Mouse (Mus musculus) hindbrain, embryonic 12.5 days (tissue): ENCODE data around the gene Gstm1. TPM values are rescaled to one million over a fixed set of nuclear protein-coding genes. Genes with fewer than 3 reads are reported as not detected.

ENCODE experiments used
- ATAC-seq: fragments of 200-750 bp; cut with Nextera tagmentation; 2 replicates; pipeline ENCODE4 v1.8.0; 2017; ENCODE audit warnings: moderate TSS enrichment; ENCODE audit not compliant: low FRiP score
- H3K27ac ChIP-seq: fragments of 300-500 bp; sonication (generic); 2 replicates; pipeline ENCODE4 v1.5.1; 2016; ENCODE audit warnings: mild to moderate bottlenecking
- H3K27me3 ChIP-seq: fragments of 300-500 bp; sonication (generic); 2 replicates; pipeline ENCODE4 v1.6.1; 2016; ENCODE audit warnings: mild to moderate bottlenecking
- H3K36me3 ChIP-seq: fragments of 300-500 bp; sonication (generic); 2 replicates; pipeline ENCODE4 v1.6.1; 2016; ENCODE audit warnings: mild to moderate bottlenecking
- H3K4me1 ChIP-seq: fragments of 300-500 bp; sonication (generic); 2 replicates; pipeline ENCODE4 v1.6.1; 2016
- H3K4me2 ChIP-seq: fragments of 300-500 bp; sonication (generic); replicated peaks from 2 replicates; pipeline ENCODE4 v1.6.1; 2016; ENCODE audit warnings: mild to moderate bottlenecking
- H3K4me3 ChIP-seq: fragments of 300-500 bp; sonication (generic); 2 replicates; pipeline ENCODE4 v1.5.1; 2016; ENCODE audit warnings: mild to moderate bottlenecking
- H3K9ac ChIP-seq: fragments of 300-500 bp; sonication (generic); 2 replicates; pipeline ENCODE4 v1.6.1; 2016; ENCODE audit warnings: mild to moderate bottlenecking, moderate library complexity
- H3K9me3 ChIP-seq: fragments of 300-500 bp; sonication (generic); replicated peaks from 2 replicates; pipeline ENCODE4 v1.6.1; 2016; ENCODE audit warnings: mild to moderate bottlenecking
- WGBS: fragments of 180-500 bp; shearing (Covaris S2); methylation state at CpG from one replicate; pipeline ENCODE4 v1.1.7; 2016; 5-methylcytosine and 5-hydroxymethylcytosine counted together
- polyA plus RNA-seq: library from polyadenylated mRNA; unstranded; fragments of >200 nt; fragmentation: Nextera tagmentation; extraction: Ambion mirVana; gene quantifications from 2 replicates; pipeline ENCODE4 v1.2.1, GENCODE M21; 2016

Gene Gstm1
- 24.1 and 26.8 TPM in 2 replicates for polyA plus RNA-seq

DNA sequence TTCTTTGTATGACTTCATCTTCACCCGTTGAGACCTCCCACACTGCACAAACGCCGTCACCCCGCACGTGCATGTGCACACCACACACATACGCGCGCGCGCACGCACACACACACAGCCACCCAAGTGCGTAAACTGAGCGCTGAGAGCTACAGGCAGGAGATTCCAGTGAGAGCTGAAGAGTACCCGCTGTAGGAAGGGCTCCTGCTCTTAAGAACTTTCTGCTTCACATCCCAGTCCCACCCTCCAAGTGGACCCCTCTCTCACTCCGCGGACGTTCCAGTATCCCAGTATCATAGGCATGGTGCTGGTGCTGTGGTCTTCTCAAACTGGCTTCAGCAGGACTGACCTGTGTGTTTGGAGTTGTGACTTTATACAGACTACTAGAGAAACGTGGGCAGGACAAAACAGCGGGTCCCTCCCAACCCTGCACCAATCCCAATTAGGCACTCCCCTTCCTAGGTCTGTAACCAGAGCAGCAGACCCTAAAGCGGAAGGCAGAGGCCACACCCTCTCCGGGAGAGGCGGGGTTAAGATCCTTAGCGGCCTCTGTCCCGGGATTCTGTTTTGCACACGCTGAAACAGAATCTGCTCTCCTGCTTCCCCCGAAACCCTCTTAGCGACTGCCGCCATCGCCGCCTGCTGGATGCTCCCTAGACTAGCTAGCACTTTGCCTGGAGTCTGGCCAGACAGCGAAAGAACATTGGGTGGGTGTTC, at the start of gene Gstm1:
Gene Gstm1, minus strand, starts transcription at position 501 of the 717 bp plus-strand sequence.
- ATAC-seq: peak; percentile 96
- Histone ChIP-seq H3K36me3 (no peaks in the 10 kb centered on the region), H3K9me3 (no peaks in the 10 kb centered on the region), H3K9ac (peak within 1 kb of the TSS; percentile 51; the same call in 1 of the 2 replicates), H3K27ac (peak within 1 kb of the TSS; percentile 70), H3K4me2 (peak within 1 kb of the TSS; percentile 87), H3K4me3 (peak within 1 kb of the TSS; percentile 46), H3K4me1 (peaks cover 14% of the 10 kb centered on the region), H3K27me3 (no peaks in the 10 kb centered on the region; the same call in 1 of the 2 replicates)
- WGBS: under 1% methylated on average over 31 of the region's 31 CpGs

DNA sequence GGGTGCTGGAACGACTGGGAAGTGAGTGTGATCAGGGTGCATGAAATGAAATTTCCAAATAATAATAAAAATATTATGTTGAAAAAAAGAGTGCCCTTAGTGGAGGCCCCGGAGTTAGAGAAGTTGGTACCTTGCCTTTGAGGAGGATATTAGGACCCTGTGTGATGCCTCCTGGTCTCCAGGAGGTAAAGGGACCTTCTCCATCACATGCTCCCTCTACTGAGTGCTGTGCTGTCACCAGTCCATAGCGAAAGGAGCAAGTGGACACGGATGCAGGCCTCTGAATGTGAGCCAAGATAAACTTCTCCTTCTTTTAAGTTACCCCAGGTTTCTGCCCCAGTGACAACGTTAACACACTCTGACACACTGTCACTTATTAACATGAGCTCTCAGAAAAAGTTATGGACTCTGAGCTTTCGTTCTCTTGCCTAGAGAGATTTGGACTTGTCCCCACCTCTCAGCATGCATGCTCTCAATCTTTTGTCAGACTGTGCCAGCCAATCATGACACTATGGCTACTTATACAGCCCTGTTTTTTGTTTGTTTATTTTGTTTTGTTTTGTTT, 49.7 kb upstream of the Gstm1 start:
- no peaks in the 10 kb centered on the region for H3K9me3 ChIP-seq
- H3K36me3 ChIP-seq: no peaks in the 10 kb centered on the region
- H3K4me2 ChIP-seq: no peak overlapping the region
- H3K27ac ChIP-seq: no peak overlapping the region
- H3K4me3 ChIP-seq: no peak overlapping the region
- WGBS: 69% methylated on average over 6 of the region's 6 CpGs
- H3K27me3 ChIP-seq: no peaks in the 10 kb centered on the region
- ATAC-seq: no peak
- H3K9ac ChIP-seq: no peak overlapping the region
- no peaks in the 10 kb centered on the region for H3K4me1 ChIP-seq

DNA sequence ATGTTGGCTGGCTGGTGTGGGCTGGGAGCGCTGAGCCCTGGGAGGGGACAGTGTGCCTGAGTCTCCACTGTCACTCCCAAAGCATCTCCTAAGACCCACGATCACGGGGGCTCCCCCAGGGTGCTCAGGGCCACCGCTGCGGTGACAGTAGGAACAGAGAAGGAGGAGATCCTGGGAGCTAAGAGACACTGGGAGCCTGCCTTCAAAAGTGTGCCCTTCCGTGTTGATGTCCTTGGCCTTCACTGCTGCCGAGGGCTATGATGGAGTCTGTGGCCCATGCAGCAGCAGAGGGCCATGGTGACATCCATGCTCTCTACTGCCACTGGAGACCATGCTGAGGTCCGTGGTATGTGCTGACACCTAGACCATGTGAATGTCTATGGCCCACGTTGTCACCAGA, 47.8 kb upstream of the Gstm1 start:
- 78% methylated on average over 9 of the region's 9 CpGs for WGBS
- H3K9me3 ChIP-seq: no peaks in the 10 kb centered on the region
- H3K4me3 ChIP-seq: no peak overlapping the region
- H3K4me2 ChIP-seq: no peak overlapping the region
- no peaks in the 10 kb centered on the region for H3K4me1 ChIP-seq
- no peak overlapping the region for H3K9ac ChIP-seq
- H3K27me3 ChIP-seq: no peaks in the 10 kb centered on the region
- no peaks in the 10 kb centered on the region for H3K36me3 ChIP-seq
- H3K27ac ChIP-seq: no peak overlapping the region
- ATAC-seq: no peak

DNA sequence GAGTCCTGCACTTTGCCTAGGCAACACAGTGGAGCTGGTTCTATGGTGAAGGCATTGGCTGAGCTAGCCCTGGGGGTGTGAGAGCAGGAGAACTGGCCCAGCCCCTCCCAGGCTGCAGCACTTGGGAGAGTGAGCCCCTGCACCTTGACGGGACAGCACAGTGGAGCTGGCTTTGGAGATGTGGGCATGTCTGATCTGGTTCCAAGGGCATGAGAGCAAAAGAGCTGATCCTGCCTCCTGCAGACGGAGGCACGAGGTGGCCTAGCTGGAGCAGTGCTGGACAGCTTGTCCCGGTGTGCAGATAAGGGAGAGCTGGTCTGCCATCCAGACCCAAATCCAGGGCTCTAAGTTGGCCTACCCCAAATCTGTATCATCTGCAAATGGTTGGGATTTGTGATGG, 46.9 kb upstream of the Gstm1 start:
- Histone ChIP-seq H3K27me3 (no peaks in the 10 kb centered on the region), H3K4me3 (no peak overlapping the region), H3K9me3 (no peaks in the 10 kb centered on the region), H3K4me1 (no peaks in the 10 kb centered on the region), H3K9ac (no peak overlapping the region), H3K4me2 (no peak overlapping the region), H3K27ac (no peak overlapping the region), H3K36me3 (no peaks in the 10 kb centered on the region)
- 82% methylated on average over 4 of the region's 4 CpGs for WGBS
- no peak for ATAC-seq

DNA sequence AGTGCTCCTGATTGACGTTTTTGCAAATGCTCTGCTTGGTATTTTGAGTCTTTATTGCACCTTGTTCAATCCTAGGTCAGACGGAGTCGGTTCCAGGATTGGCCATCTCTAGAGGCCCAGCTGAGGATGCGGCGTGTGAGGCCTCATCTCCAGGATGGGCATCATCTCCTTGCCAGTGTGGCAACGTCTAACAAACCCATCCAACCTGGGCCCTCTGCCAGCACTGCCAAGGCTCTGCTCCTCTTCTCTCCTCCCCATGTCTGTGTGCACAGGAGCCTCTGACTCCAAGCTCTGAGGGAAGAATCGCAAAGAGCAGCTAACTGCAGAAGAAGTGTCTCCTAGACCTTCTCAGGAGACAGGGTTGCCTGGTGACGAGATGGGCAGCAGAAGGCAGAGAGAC, 44.9 kb upstream of the Gstm1 start:
- 86% methylated on average over 8 of the region's 8 CpGs for WGBS
- H3K4me1 ChIP-seq: no peaks in the 10 kb centered on the region
- no peak for ATAC-seq
- H3K36me3 ChIP-seq: no peaks in the 10 kb centered on the region
- no peaks in the 10 kb centered on the region for H3K9me3 ChIP-seq
- H3K27ac ChIP-seq: no peak overlapping the region
- H3K27me3 ChIP-seq: no peaks in the 10 kb centered on the region
- no peak overlapping the region for H3K4me2 ChIP-seq
- H3K4me3 ChIP-seq: no peak overlapping the region
- H3K9ac ChIP-seq: no peak overlapping the region

DNA sequence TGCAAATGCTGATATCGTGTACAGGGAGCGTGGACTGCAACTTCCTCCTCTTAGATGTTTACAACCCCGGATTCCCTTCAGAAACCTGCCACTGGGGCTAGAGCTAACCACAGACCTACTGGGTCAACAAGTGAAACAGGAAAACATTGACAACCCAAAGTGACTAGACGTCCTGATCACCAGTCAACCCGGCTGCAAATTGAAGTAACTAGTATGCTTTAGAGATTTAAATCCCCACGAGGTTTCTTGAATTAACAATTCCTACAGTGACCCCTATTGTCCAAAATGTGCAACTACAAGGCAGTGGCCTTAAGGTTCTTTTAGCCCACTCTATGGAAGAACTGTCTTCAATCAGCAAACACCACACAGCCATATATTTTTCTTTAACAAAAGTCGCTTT, 43.6 kb upstream of the Gstm1 start:
- H3K27ac ChIP-seq: no peak overlapping the region
- no peak for ATAC-seq
- no peaks in the 10 kb centered on the region for H3K9me3 ChIP-seq
- H3K27me3 ChIP-seq: no peaks in the 10 kb centered on the region
- H3K4me2 ChIP-seq: no peak overlapping the region
- no peaks in the 10 kb centered on the region for H3K36me3 ChIP-seq
- H3K4me3 ChIP-seq: no peak overlapping the region
- WGBS: 26% methylated on average over 7 of the region's 7 CpGs
- no peaks in the 10 kb centered on the region for H3K4me1 ChIP-seq
- no peak overlapping the region for H3K9ac ChIP-seq

DNA sequence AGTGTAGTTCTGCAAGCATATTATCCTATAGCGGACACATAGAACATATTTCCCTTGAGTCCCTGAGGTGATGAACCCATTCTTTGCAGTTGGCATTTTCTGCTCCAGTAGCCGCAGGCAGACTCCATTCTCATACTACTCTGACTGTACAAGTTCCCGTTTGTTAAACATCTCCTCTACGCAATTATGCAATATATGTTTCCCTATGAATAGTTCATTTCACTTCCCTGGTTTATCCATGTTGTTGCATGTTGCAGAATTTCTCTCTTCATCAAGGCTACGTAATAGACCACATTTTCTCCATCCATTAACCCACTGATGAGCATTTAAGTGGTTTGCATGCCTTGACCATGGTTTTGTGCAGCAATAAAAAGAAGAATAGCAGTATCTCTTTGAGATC, 32.7 kb upstream of the Gstm1 start:
- Histone ChIP-seq H3K36me3 (no peaks in the 10 kb centered on the region), H3K27me3 (no peaks in the 10 kb centered on the region), H3K27ac (no peak overlapping the region), H3K4me1 (no peaks in the 10 kb centered on the region), H3K4me2 (no peak overlapping the region), H3K4me3 (no peak overlapping the region), H3K9me3 (no peaks in the 10 kb centered on the region), H3K9ac (no peak overlapping the region)
- ATAC-seq: no peak
- WGBS: 93% methylated on average over 5 of the region's 5 CpGs

DNA sequence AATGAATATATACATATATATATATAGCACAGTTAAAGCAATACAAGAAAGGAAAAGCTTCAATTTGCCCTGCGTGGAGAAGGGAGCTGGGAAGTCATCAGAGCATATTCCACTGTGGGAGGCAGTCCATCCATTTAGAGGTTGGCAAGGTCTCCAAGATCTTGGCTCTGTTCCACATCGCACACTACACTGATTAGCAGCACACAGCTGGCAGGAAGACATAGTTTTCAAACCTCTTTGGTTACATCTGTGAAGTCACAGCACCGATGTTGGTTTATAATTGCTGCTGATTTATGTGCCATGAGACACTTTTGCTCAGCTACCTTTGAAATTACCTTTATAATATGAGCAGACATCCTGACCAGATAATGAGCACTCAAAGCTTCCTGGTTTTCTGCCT, 30.5 kb upstream of the Gstm1 start:
- no peak overlapping the region for H3K4me2 ChIP-seq
- WGBS: 87% methylated on average over 3 of the region's 3 CpGs
- no peak overlapping the region for H3K27ac ChIP-seq

DNA sequence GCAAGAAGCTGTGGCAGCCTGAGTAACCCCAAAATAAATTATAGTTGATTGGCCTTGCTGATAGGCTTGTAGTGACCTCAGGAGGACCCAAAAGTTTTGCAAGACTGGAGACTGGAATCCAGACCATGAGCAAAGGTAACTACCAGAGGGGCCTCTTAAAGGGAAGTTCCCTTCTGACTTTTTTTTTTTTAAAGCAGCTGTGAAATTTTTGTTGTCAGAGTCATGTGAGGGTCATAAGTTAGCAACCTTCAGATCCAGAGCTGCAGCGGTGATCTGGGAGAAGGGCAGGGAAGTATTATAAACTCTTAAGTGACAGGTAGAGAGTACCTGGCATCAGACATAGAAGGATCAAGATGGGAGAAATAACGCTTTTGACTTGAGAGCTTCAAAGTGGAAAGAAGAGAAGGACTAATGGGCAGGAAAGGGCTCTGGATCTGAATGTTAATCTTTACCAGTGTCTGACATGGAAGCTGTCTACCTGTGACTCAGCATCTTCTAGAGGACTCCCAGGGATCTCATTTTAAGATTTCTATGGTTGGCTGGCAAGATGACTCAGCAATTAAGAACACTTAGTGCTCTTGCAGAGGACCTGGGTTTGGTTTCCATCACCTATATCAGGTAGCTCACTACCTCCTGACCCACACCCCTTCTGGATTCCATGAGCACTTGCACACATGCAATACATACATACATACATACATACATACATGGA, 29.3 kb upstream of the Gstm1 start:
- 91% methylated on average over 2 of the region's 2 CpGs for WGBS
- no peak for ATAC-seq
- no peak overlapping the region for H3K4me2 ChIP-seq
- H3K9me3 ChIP-seq: no peaks in the 10 kb centered on the region
- H3K9ac ChIP-seq: no peak overlapping the region
- no peak overlapping the region for H3K27ac ChIP-seq
- H3K4me3 ChIP-seq: no peak overlapping the region
- no peaks in the 10 kb centered on the region for H3K36me3 ChIP-seq
- H3K27me3 ChIP-seq: no peaks in the 10 kb centered on the region
- peaks cover 6% of the 10 kb centered on the region for H3K4me1 ChIP-seq

More for the DNA sequence above, 30.5 kb upstream of the Gstm1 start:
- Histone ChIP-seq H3K27me3 (no peaks in the 10 kb centered on the region), H3K36me3 (no peaks in the 10 kb centered on the region), H3K9me3 (no peaks in the 10 kb centered on the region), H3K9ac (no peak overlapping the region), H3K4me3 (no peak overlapping the region), H3K4me1 (peaks cover 6% of the 10 kb centered on the region)
- ATAC-seq: no peak

DNA sequence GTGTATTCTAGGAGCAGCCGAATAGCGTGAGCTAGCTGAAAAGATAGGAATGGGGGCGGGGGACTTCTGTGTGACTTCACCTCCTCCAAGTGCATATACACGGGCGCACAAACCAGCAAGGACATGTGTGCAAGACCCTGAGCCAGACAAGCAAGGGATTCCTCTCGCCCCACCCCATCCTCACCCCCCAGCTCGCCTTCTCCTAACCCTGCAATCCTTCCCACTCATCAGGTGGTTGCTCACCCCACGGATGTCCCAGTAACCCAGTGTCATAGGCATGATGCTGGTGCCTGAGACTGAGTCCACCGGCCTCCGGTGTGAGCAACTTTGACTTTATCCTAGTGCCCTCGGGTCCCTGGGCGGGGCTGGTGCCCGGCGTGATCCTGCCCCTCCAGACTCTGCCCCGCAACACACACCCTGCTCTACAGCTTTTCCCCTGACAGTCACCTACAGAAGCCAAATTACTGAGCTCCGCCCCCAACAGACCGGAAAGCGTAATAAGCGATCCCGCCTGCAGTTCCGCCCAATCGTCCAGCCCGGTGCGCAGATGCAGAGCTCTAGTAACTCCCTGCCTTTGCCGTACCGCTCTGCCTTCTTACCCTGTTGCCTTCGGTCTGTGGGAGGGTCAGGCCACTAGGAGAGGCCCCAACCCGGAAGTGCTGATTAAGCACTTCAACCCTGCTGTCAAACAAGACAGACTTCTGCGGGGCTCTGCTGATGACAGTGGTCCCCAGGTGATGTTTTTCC, 26.8 kb upstream of the Gstm1 start, which contains the start of gene Gstm4:
Gene Gstm4, minus strand, starts transcription at position 501 of the 747 bp plus-strand sequence.
- H3K27ac ChIP-seq: peak within 1 kb of the TSS; percentile 44; the same call in 1 of the 2 replicates
- H3K27me3 ChIP-seq: no peaks in the 10 kb centered on the region
- H3K4me3 ChIP-seq: peak within 1 kb of the TSS; percentile 54
- peak within 1 kb of the TSS; percentile 81 for H3K4me2 ChIP-seq
- no peaks in the 10 kb centered on the region for H3K9me3 ChIP-seq
- H3K9ac ChIP-seq: peak within 1 kb of the TSS; percentile 65
- peaks cover 6% of the 10 kb centered on the region for H3K4me1 ChIP-seq
- peak; percentile 93 for ATAC-seq
- whole genome bisulfite sequencing: 4% methylated on average over 29 of the region's 29 CpGs
- no peaks in the 10 kb centered on the region for H3K36me3 ChIP-seq

DNA sequence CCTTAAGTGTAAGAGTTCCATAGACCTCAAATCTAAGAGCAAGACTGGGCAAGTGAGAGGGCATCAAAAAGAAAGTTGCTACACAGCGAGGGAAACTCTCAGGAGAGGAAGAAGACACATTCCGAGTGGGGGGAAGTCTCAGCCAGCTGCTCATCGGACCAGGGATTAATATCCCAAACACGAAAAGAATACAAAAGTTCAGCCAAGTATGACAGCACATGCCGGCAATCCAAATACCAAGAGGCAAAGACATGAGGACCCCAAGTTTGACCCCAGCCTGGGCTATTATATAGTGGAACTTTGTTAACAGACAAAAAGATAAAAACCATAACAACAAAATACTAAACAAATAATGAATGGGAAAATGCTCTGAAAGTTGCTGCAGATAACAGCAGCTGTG, 15.4 kb upstream of the Gstm1 start:
- no peak overlapping the region for H3K4me2 ChIP-seq
- H3K4me3 ChIP-seq: no peak overlapping the region
- H3K36me3 ChIP-seq: no peaks in the 10 kb centered on the region
- H3K9ac ChIP-seq: no peak overlapping the region
- H3K27ac ChIP-seq: no peak overlapping the region
- ATAC-seq: no peak
- no peaks in the 10 kb centered on the region for H3K27me3 ChIP-seq
- H3K4me1 ChIP-seq: no peaks in the 10 kb centered on the region
- no peaks in the 10 kb centered on the region for H3K9me3 ChIP-seq
- WGBS: 68% methylated on average over 5 of the region's 5 CpGs

DNA sequence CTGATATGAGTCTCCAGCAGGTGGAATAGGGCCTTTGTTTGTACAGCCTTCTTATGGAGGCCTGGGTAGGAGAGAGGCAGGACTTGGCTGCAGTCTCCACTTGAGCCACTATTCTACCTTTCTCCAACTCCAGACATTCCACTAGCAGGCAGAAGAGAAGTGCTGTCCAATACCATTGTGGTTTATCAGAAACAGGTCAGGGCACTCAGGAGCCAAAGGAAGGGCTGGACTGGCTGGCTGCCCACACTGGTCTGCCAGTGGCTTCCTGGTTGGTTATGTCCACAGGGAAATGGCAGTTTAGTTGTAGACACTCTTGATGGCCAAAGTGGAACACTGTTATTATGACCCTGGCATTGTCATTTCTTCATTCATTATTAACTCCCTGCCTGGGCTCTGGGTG, 14.3 kb upstream of the Gstm1 start:
- H3K9ac ChIP-seq: no peak overlapping the region
- H3K4me1 ChIP-seq: no peaks in the 10 kb centered on the region
- no peak overlapping the region for H3K27ac ChIP-seq
- H3K9me3 ChIP-seq: no peaks in the 10 kb centered on the region
- ATAC-seq: no peak
- no peaks in the 10 kb centered on the region for H3K36me3 ChIP-seq
- no peaks in the 10 kb centered on the region for H3K27me3 ChIP-seq
- H3K4me3 ChIP-seq: no peak overlapping the region
- no peak overlapping the region for H3K4me2 ChIP-seq
